Mouse (Mus musculus) MEL (cell line): ENCODE measurements at regions not wholly inside any gene's neighbourhood (a gene's known extent, or its start where the extent isn't known, plus 50 kb on each side); places are given as distances from the start of the nearest gene placed in this dataset.

Experiments used
- DNase-seq: peaks from one replicate; pipeline ENCODE4 v3.0.0; 2011; ENCODE audit warnings: low read depth, low spot score
- H3K27ac ChIP-seq: 2 replicates; pipeline ENCODE4 v1.5.1; 2012; ENCODE audit warnings: low read depth, mild to moderate bottlenecking, control low read depth, low read length, moderate library complexity; ENCODE audit not compliant: control insufficient read depth
- H3K27me3 ChIP-seq, 2 experiments: fragments of 150-350 bp in 1 of 2; sonication (generic) in 1 of 2; 2 replicates each; pipeline ENCODE4 v1.6.1; 2012; ENCODE audit warnings: low read length in 2 of 2, mild to moderate bottlenecking in 2 of 2, improper control_type of control experiment in 1 of 2, moderate library complexity in 1 of 2; ENCODE audit not compliant: insufficient read depth in 2 of 2, control insufficient read depth in 1 of 2
- H3K36me3 ChIP-seq, 2 experiments: 2 replicates each; pipeline ENCODE4 v1.6.1; 2012 to 2014; ENCODE audit warnings: low read length in 2 of 2, improper control_type of control experiment in 1 of 2, inconsistent platforms in 1 of 2, mild to moderate bottlenecking in 1 of 2; ENCODE audit not compliant: insufficient read depth in 2 of 2, control insufficient read depth in 1 of 2
- H3K4me1 ChIP-seq, 2 experiments: fragments of 150-350 bp in 1 of 2; sonication (generic) in 1 of 2; 2 replicates each; pipeline ENCODE4 v1.6.1; 2012; ENCODE audit warnings: low read length in 2 of 2, improper control_type of control experiment in 1 of 2, mild to moderate bottlenecking in 1 of 2; ENCODE audit not compliant: insufficient read depth in 2 of 2, control insufficient read depth in 1 of 2
- H3K4me3 ChIP-seq, 2 experiments: fragments of 150-350 bp in 1 of 2; sonication (generic) in 1 of 2; 2 replicates each; pipeline ENCODE4 v1.5.1; 2012; ENCODE audit warnings: low read depth in 2 of 2, low read length in 2 of 2, mild to moderate bottlenecking in 2 of 2, moderate library complexity in 2 of 2, control low read depth in 1 of 2, improper control_type of control experiment in 1 of 2; ENCODE audit not compliant: control insufficient read depth in 1 of 2, insufficient read depth in 1 of 2
- H3K79me2 ChIP-seq: 2 replicates; pipeline ENCODE4 v1.6.1; 2012; ENCODE audit warnings: mild to moderate bottlenecking, low read length, moderate library complexity; ENCODE audit not compliant: control insufficient read depth, poor library complexity, insufficient read depth
- H3K9ac ChIP-seq: 2 replicates; pipeline ENCODE4 v1.6.1; 2012; ENCODE audit warnings: low read depth, mild to moderate bottlenecking, control low read depth, low read length, moderate library complexity; ENCODE audit not compliant: control insufficient read depth, poor library complexity, severe bottlenecking
- H3K9me3 ChIP-seq: fragments of 150-350 bp; sonication (generic); replicated peaks from 2 replicates; pipeline ENCODE4 v1.6.1; 2012; ENCODE audit warnings: mild to moderate bottlenecking, low read length, improper control_type of control experiment, moderate library complexity; ENCODE audit not compliant: insufficient read depth
- BHLHE40 ChIP-seq: IDR thresholded peaks from 2 replicates; pipeline ENCODE4 v1.6.1; 2012; ENCODE audit warnings: low read depth, mild to moderate bottlenecking, inconsistent platforms, low read length, improper control_type of control experiment, borderline replicate concordance
- CTCF ChIP-seq, 3 experiments: IDR thresholded peaks in 2 of 3; conservative IDR thresholded peaks in 1 of 3; 2 replicates each; pipeline ENCODE4 v1.5.1; 2011 to 2012; ENCODE audit warnings: low read length in 3 of 3, low read depth in 2 of 3, mild to moderate bottlenecking in 2 of 3, improper control_type of control experiment in 1 of 3, inconsistent platforms in 1 of 3, mixed read lengths in 1 of 3, moderate library complexity in 1 of 3; ENCODE audit not compliant: control insufficient read depth in 1 of 3, insufficient read depth in 1 of 3, poor library complexity in 1 of 3, severe bottlenecking in 1 of 3
- E2F4 ChIP-seq: IDR thresholded peaks from 2 replicates; pipeline ENCODE4 v1.6.1; 2011; ENCODE audit warnings: low read depth, low read length, improper control_type of control experiment, borderline replicate concordance
- GABPA ChIP-seq: IDR thresholded peaks from 2 replicates; pipeline ENCODE4 v1.6.1; 2012; ENCODE audit warnings: low read depth, mild to moderate bottlenecking, inconsistent platforms, low read length, improper control_type of control experiment, moderate library complexity
- GATA1 ChIP-seq: IDR thresholded peaks from 2 replicates; pipeline ENCODE4 v1.6.1; 2011; ENCODE audit warnings: low read depth, low read length, improper control_type of control experiment
- KAT2A ChIP-seq: conservative IDR thresholded peaks from 2 replicates; pipeline ENCODE4 v1.6.1; 2012; ENCODE audit warnings: low read depth, low read length, improper control_type of control experiment, inconsistent platforms
- MXI1 ChIP-seq: IDR thresholded peaks from 2 replicates; pipeline ENCODE4 v1.6.1; 2011; ENCODE audit warnings: mild to moderate bottlenecking, low read depth, low read length, improper control_type of control experiment
- MYB ChIP-seq: IDR thresholded peaks from 2 replicates; pipeline ENCODE4 v1.6.1; 2011; ENCODE audit warnings: mild to moderate bottlenecking, low read depth, low read length, improper control_type of control experiment
- MYC ChIP-seq: IDR thresholded peaks from 2 replicates; pipeline ENCODE4 v1.6.1; 2011; ENCODE audit warnings: low read depth, mild to moderate bottlenecking, low read length, improper control_type of control experiment, moderate library complexity
- NELFE ChIP-seq: IDR thresholded peaks from 2 replicates; pipeline ENCODE4 v1.6.1; 2011; ENCODE audit warnings: low read depth, low read length, improper control_type of control experiment
- NRF1 ChIP-seq: IDR thresholded peaks from 2 replicates; pipeline ENCODE4 v1.6.1; 2014; ENCODE audit warnings: low read depth, mild to moderate bottlenecking, inconsistent platforms, low read length, improper control_type of control experiment, moderate library complexity; ENCODE audit not compliant: poor library complexity, insufficient read depth, severe bottlenecking
- POLR2AphosphoS5 ChIP-seq: IDR thresholded peaks from 2 replicates; pipeline ENCODE4 v1.6.1; 2012; ENCODE audit warnings: low read depth, borderline replicate concordance, mild to moderate bottlenecking, inconsistent platforms, low read length, moderate library complexity, mixed read lengths
- RAD21 ChIP-seq: IDR thresholded peaks from 2 replicates; pipeline ENCODE4 v1.6.1; 2011; ENCODE audit warnings: mild to moderate bottlenecking, low read depth, low read length, improper control_type of control experiment
- SIN3A ChIP-seq: IDR thresholded peaks from 2 replicates; pipeline ENCODE4 v1.6.1; 2012; ENCODE audit warnings: low read length, improper control_type of control experiment, inconsistent platforms
- SMC3 ChIP-seq: IDR thresholded peaks from 2 replicates; pipeline ENCODE4 v1.6.1; 2011; ENCODE audit warnings: low read depth, low read length, improper control_type of control experiment
- TAL1 ChIP-seq: IDR thresholded peaks from 2 replicates; pipeline ENCODE4 v1.6.1; 2012; ENCODE audit warnings: mild to moderate bottlenecking, inconsistent platforms, low read length, moderate library complexity, mixed read lengths
- TCF12 ChIP-seq: IDR thresholded peaks from 2 replicates; pipeline ENCODE4 v1.6.1; 2014; ENCODE audit warnings: low read depth, mild to moderate bottlenecking, inconsistent platforms, low read length, improper control_type of control experiment, moderate library complexity
- UBTF ChIP-seq: IDR thresholded peaks from 2 replicates; pipeline ENCODE4 v1.6.1; 2012; ENCODE audit warnings: low read depth, mild to moderate bottlenecking, inconsistent platforms, low read length, improper control_type of control experiment, moderate library complexity, borderline replicate concordance; ENCODE audit not compliant: insufficient read depth
- USF1 ChIP-seq: IDR thresholded peaks from 2 replicates; pipeline ENCODE4 v1.6.1; 2014; ENCODE audit warnings: low read depth, mild to moderate bottlenecking, inconsistent platforms, low read length, improper control_type of control experiment, moderate library complexity
- USF2 ChIP-seq, 2 experiments: IDR thresholded peaks; 2 replicates each; pipeline ENCODE4 v1.6.1; 2011 to 2012; ENCODE audit warnings: improper control_type of control experiment in 2 of 2, low read length in 2 of 2, borderline replicate concordance in 1 of 2, inconsistent platforms in 1 of 2, low read depth in 1 of 2, mild to moderate bottlenecking in 1 of 2; ENCODE audit not compliant: insufficient read depth in 1 of 2
- ZMIZ1 ChIP-seq: IDR thresholded peaks from 2 replicates; pipeline ENCODE4 v1.6.1; 2012; ENCODE audit warnings: low read depth, mild to moderate bottlenecking, inconsistent platforms, low read length, improper control_type of control experiment, moderate library complexity

- TF ChIP-seq TCF12 (no peak), USF1 (no peak), GATA1 (no peak), MYC (no peak), MXI1 (no peak), MYB (no peak), NELFE (no peak), POLR2AphosphoS5 (no peak), CTCF (IDR thresholded peaks at IDR 0.05 in 2 of 3, conservative IDR thresholded peaks at IDR 0.05 in 1 of 3; ENCODE audit: control insufficient read depth in 1 of 3, insufficient read depth in 1 of 3, low read depth in 2 of 3, low read length in 3 of 3, poor library complexity in 1 of 3, severe bottlenecking in 1 of 3) (no peak), UBTF (no peak), USF2 (IDR thresholded peaks at IDR 0.05; ENCODE audit: borderline replicate concordance in 1 of 2, insufficient read depth in 1 of 2, low read depth in 1 of 2, low read length in 2 of 2) (no peak), KAT2A (no peak), ZMIZ1 (no peak), SIN3A (no peak), BHLHE40 (no peak), GABPA (no peak), TAL1 (no peak)
- Histone ChIP-seq H3K36me3 (peaks cover 0 to 5% of the 10 kb centered on the region in 2 experiments; a peak in 1 of 4 replicates), H3K4me1 (peaks cover 2 to 3% of the 10 kb centered on the region in 2 experiments; a peak in 2 of 4 replicates), H3K79me2 (no peaks in the 10 kb centered on the region), H3K27ac (no peak overlapping the region), H3K27me3 (no peaks in the 10 kb centered on the region), H3K9ac (no peak overlapping the region), H3K9me3 (no peaks in the 10 kb centered on the region), H3K4me3 (no peak overlapping the region)
- DNase-seq: no peak
Measured at GRCm38 (mm10) chr9:63884971-63885370, 127.2 kb upstream of the Smad3 start.

- TF ChIP-seq E2F4: no peak
- TF ChIP-seq ZMIZ1: no peak
- peak; percentile 38 for TF ChIP-seq RAD21
- no peak for TF ChIP-seq NRF1
- TF ChIP-seq CTCF (IDR thresholded peaks at IDR 0.05 in 2 of 3, conservative IDR thresholded peaks at IDR 0.05 in 1 of 3; ENCODE audit: control insufficient read depth in 1 of 3, insufficient read depth in 1 of 3, low read depth in 2 of 3, low read length in 3 of 3, poor library complexity in 1 of 3, severe bottlenecking in 1 of 3): peak; percentile 51 to 89 (median 59)
- TF ChIP-seq SMC3: peak; percentile 41
- no peak overlapping the region for H3K4me3 ChIP-seq
- peaks cover 2 to 3% of the 10 kb centered on the region in 2 experiments; a peak in 2 of 4 replicates for H3K4me1 ChIP-seq
- H3K79me2 ChIP-seq: no peaks in the 10 kb centered on the region
- no peak overlapping the region for H3K27ac ChIP-seq
- H3K36me3 ChIP-seq: peaks cover 0 to 5% of the 10 kb centered on the region in 2 experiments; a peak in 1 of 4 replicates
- no peak overlapping the region for H3K9ac ChIP-seq
- DNase-seq: peak; percentile 36
- no peaks in the 10 kb centered on the region for H3K9me3 ChIP-seq
- H3K27me3 ChIP-seq: no peaks in the 10 kb centered on the region
Measured at GRCm38 (mm10) chr9:63883738-63884520, 126.1 kb upstream of the Smad3 start.
